Comparison of ENCODE assay signal across 19 mouse cellular contexts in the genomic region with DNA sequence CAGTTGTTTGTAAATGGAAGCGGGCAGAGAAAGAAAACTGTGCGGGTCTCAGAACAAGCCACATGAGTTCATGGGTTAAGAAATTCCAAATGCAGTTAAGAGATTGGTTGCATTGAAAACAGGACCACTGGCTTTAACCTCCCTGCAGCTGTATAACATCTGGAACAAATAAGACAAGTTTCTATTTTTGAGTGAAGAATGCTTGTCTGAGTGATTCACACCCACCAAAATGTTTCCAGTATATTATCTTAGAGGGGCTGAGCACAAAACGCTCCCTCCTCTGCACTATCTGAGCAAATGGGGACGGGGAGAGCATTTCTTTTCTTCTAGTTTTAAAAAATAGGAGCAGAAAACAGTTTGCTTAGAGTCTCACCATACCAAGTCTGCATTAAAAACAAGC.
DNase-seq lines count a peak whose midpoint lies in the region; ATAC-seq lines count a peak whose summit lies in the region.
"Had no signal": no experiment of that assay in that cellular context is flagged by ENCODE, and none has a peak within 500 bp of the region (broad histone marks: within the 10 kb centered on the region; RNA-seq: fewer than 3 reads in every experiment).

No protein-coding gene starts in this region.

- no peak overlapping the region for H3K9ac ChIP-seq in heart, embryonic 12.5 days
- H3K9ac ChIP-seq in embryonic facial prominence, embryonic 15.5 days, result no peak overlapping the region
- H3K9ac ChIP-seq: embryonic facial prominence, embryonic 12.5 days; forebrain, embryonic 15.5 days; heart, embryonic 13.5 days; hindbrain, embryonic 15.5 days had no signal

- H3K4me1 ChIP-seq in heart, embryonic 12.5 days (replicated peaks), result no peaks in the 10 kb centered on the region
- H3K4me1 ChIP-seq in embryonic facial prominence, embryonic 15.5 days, result peaks cover 9% of the 10 kb centered on the region
- peaks cover 41% of the 10 kb centered on the region for H3K4me1 ChIP-seq in limb, embryonic 10.5 days
- H3K4me1 ChIP-seq: heart, embryonic 13.5 days; hindbrain, embryonic 15.5 days had no signal

- no peaks in the 10 kb centered on the region for H3K9me3 ChIP-seq in heart, embryonic 12.5 days (replicated peaks)
- H3K9me3 ChIP-seq in embryonic facial prominence, embryonic 15.5 days (replicated peaks), result no peaks in the 10 kb centered on the region
- H3K9me3 ChIP-seq in limb, embryonic 10.5 days (replicated peaks), result no peaks in the 10 kb centered on the region
- H3K9me3 ChIP-seq: embryonic facial prominence, embryonic 12.5 days; forebrain, embryonic 15.5 days; heart, embryonic 13.5 days; hindbrain, embryonic 15.5 days had no signal

- no peak overlapping the region for H3K4me2 ChIP-seq in heart, embryonic 12.5 days
- peak overlapping the region; percentile 27 for H3K4me2 ChIP-seq in embryonic facial prominence, embryonic 15.5 days (replicated peaks)
- H3K4me2 ChIP-seq: embryonic facial prominence, embryonic 12.5 days; forebrain, embryonic 15.5 days; heart, embryonic 13.5 days; hindbrain, embryonic 15.5 days had no signal

- H3K4me3 ChIP-seq in heart, embryonic 12.5 days, result no peak overlapping the region
- H3K4me3 ChIP-seq in embryonic facial prominence, embryonic 15.5 days (replicated peaks), result no peak overlapping the region
- no peak overlapping the region for H3K4me3 ChIP-seq in limb, embryonic 10.5 days
- H3K4me3 ChIP-seq: embryonic facial prominence, embryonic 12.5 days; forebrain, embryonic 15.5 days; heart, embryonic 13.5 days; hindbrain, embryonic 15.5 days had no signal

- no peak overlapping the region for H3K27ac ChIP-seq in heart, embryonic 12.5 days (ENCODE audit: poor library complexity, severe bottlenecking)
- peak overlapping the region; percentile 45; the same call in 1 of the 2 replicates for H3K27ac ChIP-seq in embryonic facial prominence, embryonic 15.5 days (replicated peaks)
- H3K27ac ChIP-seq in limb, embryonic 10.5 days, result peak overlapping the region; percentile 50
- H3K27ac ChIP-seq: embryonic facial prominence, embryonic 12.5 days; forebrain, embryonic 15.5 days; heart, embryonic 13.5 days; hindbrain, embryonic 15.5 days had no signal

- ATAC-seq in heart, embryonic 12.5 days (ENCODE audit: insufficient number of reproducible peaks, low FRiP score), result no peak
- ATAC-seq in embryonic facial prominence, embryonic 15.5 days (ENCODE audit: insufficient number of reproducible peaks, low FRiP score, low TSS enrichment, low read depth), result peak; percentile 63
- ATAC-seq: forebrain, embryonic 15.5 days had no signal

- WGBS in heart, embryonic 12.5 days, result 62% methylated on average over 4 of the region's 4 CpGs
- WGBS in embryonic facial prominence, embryonic 15.5 days, result 37% methylated on average over 4 of the region's 4 CpGs
- 46% methylated on average over 4 of the region's 4 CpGs for WGBS in limb, embryonic 10.5 days

- peak; percentile 74 for DNase-seq in heart, adult 11 months
- DNase-seq in NIH3T3 (ENCODE audit: low read depth), result peak; percentile 64
- no peak for DNase-seq in limb, embryonic 10.5 days (ENCODE audit: low spot score)
- DNase-seq in urinary bladder, adult 18-20 months (ENCODE audit: low spot score in 2 of 2), result no peak
- DNase-seq in ovary, adult 18-20 months (ENCODE audit: low spot score), result no peak
- DNase-seq in cerebellum, postnatal 4 days (ENCODE audit: low spot score in 2 of 2), result no peak
- DNase-seq: adrenal gland, adult 8-10 months; adrenal gland, postnatal 36 days; cerebellum, adult 2 months; cerebellum, postnatal 10 days; gastrocnemius, postnatal 14 days; heart, postnatal 36 days; kidney, adult 11 months had no signal

- H3K36me3 ChIP-seq in heart, embryonic 12.5 days, result no peaks in the 10 kb centered on the region
- H3K36me3 ChIP-seq in embryonic facial prominence, embryonic 15.5 days, result no peaks in the 10 kb centered on the region
- H3K36me3 ChIP-seq in limb, embryonic 10.5 days, result no peaks in the 10 kb centered on the region
- H3K36me3 ChIP-seq: embryonic facial prominence, embryonic 12.5 days; forebrain, embryonic 15.5 days; heart, embryonic 13.5 days; hindbrain, embryonic 15.5 days had no signal

- H3K27me3 ChIP-seq in heart, embryonic 12.5 days (replicated peaks), result no peaks in the 10 kb centered on the region
- no peaks in the 10 kb centered on the region for H3K27me3 ChIP-seq in embryonic facial prominence, embryonic 15.5 days
- H3K27me3 ChIP-seq in limb, embryonic 10.5 days (ENCODE audit: low read depth, poor library complexity, severe bottlenecking), result no peaks in the 10 kb centered on the region
- H3K27me3 ChIP-seq: embryonic facial prominence, embryonic 12.5 days; forebrain, embryonic 15.5 days; heart, embryonic 13.5 days; hindbrain, embryonic 15.5 days had no signal

Comparison
In these comparisons a context has a peak if more than half of its experiments do, and no peak if none do; other contexts are left out.
1. DNase-seq: peak in heart, adult 11 months (single experiment) and NIH3T3 (single experiment); none in limb, embryonic 10.5 days (single experiment), urinary bladder, adult 18-20 months (0 of 2), ovary, adult 18-20 months (single experiment) and cerebellum, postnatal 4 days (0 of 2).